Mouse (Mus musculus): ENCODE results near the gene Ubash3b. TPM values are rescaled to one million over a fixed set of nuclear protein-coding genes. Genes with fewer than 3 reads are reported as not detected.

Ubash3b gene
- polyA plus RNA-seq, 1 experiment from 2014 or later: 7.5 TPM

- Histone ChIP-seq H3K4me1 (ENCODE audit: insufficient read depth, low read length) (peaks cover 31% of the 10 kb centered on the region), H3K9ac (replicated peaks; ENCODE audit: low read length) (peak overlapping the region; percentile 85), H3K27ac (ENCODE audit: low read length) (no peak overlapping the region), H3K4me2 (replicated peaks; ENCODE audit: low read depth, low read length) (peak overlapping the region; percentile 90), H3K9me3 (ENCODE audit: low read length) (no peaks in the 10 kb centered on the region), H3K4me3 (ENCODE audit: low read length) (peak overlapping the region; percentile 66), H3K27me3 (ENCODE audit: insufficient read depth, low read length) (0 out of 2 replicates have a peak, but pooled peaks cover 9% of the 10 kb centered on the region), H3K36me3 (ENCODE audit: insufficient read depth, low read length) (no peaks in the 10 kb centered on the region)
- ATAC-seq (ENCODE audit: low FRiP score, low TSS enrichment): peak; percentile 32; the same call in 1 of the 2 replicates
- 0% methylated on average over 18 of the region's 20 CpGs for WGBS
Observed at GRCm38 (mm10) chr9:41156720-41157019, 4.8 kb downstream of the Ubash3b start.

- Histone ChIP-seq H3K9me3 (ENCODE audit: low read length) (no peaks in the 10 kb centered on the region), H3K27me3 (ENCODE audit: insufficient read depth, low read length) (0 out of 2 replicates have a peak, but pooled peaks cover 9% of the 10 kb centered on the region), H3K36me3 (ENCODE audit: insufficient read depth, low read length) (no peaks in the 10 kb centered on the region), H3K4me3 (ENCODE audit: low read length) (peak overlapping the region; percentile 66), H3K4me1 (ENCODE audit: insufficient read depth, low read length) (peaks cover 36% of the 10 kb centered on the region), H3K4me2 (replicated peaks; ENCODE audit: low read depth, low read length) (peak overlapping the region; percentile 90), H3K27ac (ENCODE audit: low read length) (no peak overlapping the region), H3K9ac (replicated peaks; ENCODE audit: low read length) (peak overlapping the region; percentile 85)
- ATAC-seq (ENCODE audit: low FRiP score, low TSS enrichment): no peak
- WGBS: 23% methylated on average over 20 of the region's 20 CpGs
Observed at GRCm38 (mm10) chr9:41156006-41156719, 5.3 kb downstream of the Ubash3b start.

GRCm38 (mm10) chr9:41153979-41154378, 7.5 kb downstream of the Ubash3b start:
- 0 out of 2 replicates have a peak, but pooled peaks cover 5% of the 10 kb centered on the region for H3K27me3 ChIP-seq (ENCODE audit: insufficient read depth, low read length)
- H3K4me3 ChIP-seq (ENCODE audit: low read length): no peak overlapping the region
- ATAC-seq (ENCODE audit: low FRiP score, low TSS enrichment): no peak
- H3K4me2 ChIP-seq (replicated peaks; ENCODE audit: low read depth, low read length): no peak overlapping the region
- 84% methylated on average over 1 of the region's 1 CpGs for WGBS
- peaks cover 47% of the 10 kb centered on the region for H3K4me1 ChIP-seq (ENCODE audit: insufficient read depth, low read length)
- no peaks in the 10 kb centered on the region for H3K9me3 ChIP-seq (ENCODE audit: low read length)
- no peaks in the 10 kb centered on the region for H3K36me3 ChIP-seq (ENCODE audit: insufficient read depth, low read length)
- no peak overlapping the region for H3K9ac ChIP-seq (replicated peaks; ENCODE audit: low read length)
- H3K27ac ChIP-seq (ENCODE audit: low read length): no peak overlapping the region

DNA sequence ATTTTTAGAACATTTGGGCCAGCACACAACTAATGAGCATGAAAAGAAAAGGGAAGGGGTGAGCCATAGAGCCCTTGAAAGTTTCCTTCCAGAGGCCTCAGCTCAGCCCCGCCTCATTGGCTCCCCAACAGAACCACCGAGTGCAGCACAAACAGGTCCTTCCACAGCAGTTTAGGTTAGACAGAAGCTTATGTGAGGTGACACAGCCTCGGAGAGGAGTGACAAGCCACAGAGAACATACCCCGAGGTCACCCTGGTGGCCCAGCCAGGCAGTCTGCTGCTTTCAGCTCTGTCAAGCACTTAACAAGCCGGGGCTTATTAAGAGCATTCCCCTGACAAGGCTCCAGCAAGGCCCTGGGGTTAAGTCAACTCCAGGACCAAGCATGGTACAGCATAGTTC, 8.4 kb downstream of the Ubash3b start:
- peak overlapping the region; percentile 73 for H3K27ac ChIP-seq (ENCODE audit: low read length)
- no peak overlapping the region for H3K4me3 ChIP-seq (ENCODE audit: low read length)
- H3K36me3 ChIP-seq (ENCODE audit: insufficient read depth, low read length): no peaks in the 10 kb centered on the region
- H3K4me1 ChIP-seq (ENCODE audit: insufficient read depth, low read length): peaks cover 48% of the 10 kb centered on the region
- H3K9me3 ChIP-seq (ENCODE audit: low read length): no peaks in the 10 kb centered on the region
- no peak overlapping the region; the same call in 1 of the 2 replicates for H3K9ac ChIP-seq (replicated peaks; ENCODE audit: low read length)
- H3K27me3 ChIP-seq (ENCODE audit: insufficient read depth, low read length): 0 out of 2 replicates have a peak, but pooled peaks cover 4% of the 10 kb centered on the region
- 32% methylated on average over 5 of the region's 5 CpGs for WGBS
- ATAC-seq (ENCODE audit: low FRiP score, low TSS enrichment): no peak
- H3K4me2 ChIP-seq (replicated peaks; ENCODE audit: low read depth, low read length): no peak overlapping the region

DNA sequence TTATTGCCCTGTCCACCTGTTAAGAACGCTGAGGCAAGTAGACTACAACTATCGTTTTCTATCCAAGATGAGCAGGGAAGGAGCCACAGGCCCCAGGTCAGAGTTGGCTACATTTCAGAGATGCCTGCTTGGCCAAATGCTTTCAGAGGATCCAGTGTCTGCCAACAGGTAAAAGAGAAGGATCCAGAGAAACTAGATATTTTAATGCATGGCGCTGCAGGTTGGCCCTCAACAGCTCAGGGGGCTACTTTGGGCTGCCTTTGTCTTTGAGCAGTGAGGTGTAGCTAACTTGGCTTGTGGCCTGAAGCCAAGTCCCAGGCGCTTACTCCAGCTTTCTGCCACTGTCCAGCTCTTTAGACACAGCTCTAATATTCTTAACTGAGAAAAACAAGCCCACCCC, 10.0 kb downstream of the Ubash3b start:
- Histone ChIP-seq H3K27ac (ENCODE audit: low read length) (peak overlapping the region; percentile 85), H3K4me1 (ENCODE audit: insufficient read depth, low read length) (peaks cover 57% of the 10 kb centered on the region)

DNA sequence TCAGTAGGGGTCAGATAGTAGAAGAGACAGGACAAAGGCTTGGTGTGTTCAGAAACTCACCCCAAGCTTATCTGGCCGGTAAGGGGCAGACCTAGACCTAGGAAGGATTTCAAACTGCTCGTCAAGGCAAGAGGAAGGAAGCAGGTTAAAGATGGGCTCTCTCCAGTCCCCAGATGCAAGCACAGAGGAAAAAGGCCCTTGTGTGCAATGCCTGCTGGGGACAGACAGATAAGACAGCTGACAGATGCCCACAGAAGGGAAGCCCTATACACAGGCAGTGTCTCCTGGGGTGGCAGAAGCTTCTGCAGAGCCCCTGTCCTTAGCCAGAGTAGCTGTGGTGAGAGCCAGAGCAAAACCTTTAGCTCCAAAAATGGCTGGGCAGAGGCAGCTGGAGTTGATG, 11.6 kb downstream of the Ubash3b start:
- ATAC-seq (ENCODE audit: low FRiP score, low TSS enrichment): no peak
- Histone ChIP-seq H3K27me3 (ENCODE audit: insufficient read depth, low read length) (no peaks in the 10 kb centered on the region), H3K27ac (ENCODE audit: low read length) (no peak overlapping the region), H3K9ac (replicated peaks; ENCODE audit: low read length) (no peak overlapping the region), H3K9me3 (ENCODE audit: low read length) (no peaks in the 10 kb centered on the region), H3K36me3 (ENCODE audit: insufficient read depth, low read length) (no peaks in the 10 kb centered on the region), H3K4me3 (ENCODE audit: low read length) (no peak overlapping the region), H3K4me1 (ENCODE audit: insufficient read depth, low read length) (peaks cover 50% of the 10 kb centered on the region), H3K4me2 (replicated peaks; ENCODE audit: low read depth, low read length) (no peak overlapping the region)
- 70% methylated on average over 2 of the region's 2 CpGs for WGBS

More for the DNA sequence above, 10.0 kb downstream of the Ubash3b start:
- Histone ChIP-seq H3K9me3 (ENCODE audit: low read length) (no peaks in the 10 kb centered on the region), H3K4me2 (replicated peaks; ENCODE audit: low read depth, low read length) (no peak overlapping the region), H3K9ac (replicated peaks; ENCODE audit: low read length) (no peak overlapping the region), H3K4me3 (ENCODE audit: low read length) (no peak overlapping the region), H3K27me3 (ENCODE audit: insufficient read depth, low read length) (0 out of 2 replicates have a peak, but pooled peaks cover 4% of the 10 kb centered on the region), H3K36me3 (ENCODE audit: insufficient read depth, low read length) (no peaks in the 10 kb centered on the region)
- WGBS: 37% methylated on average over 4 of the region's 4 CpGs
- peak; percentile 70; the same call in 1 of the 2 replicates for ATAC-seq (ENCODE audit: low FRiP score, low TSS enrichment)

- 70% methylated on average over 6 of the region's 6 CpGs for WGBS
- no peak overlapping the region for H3K9ac ChIP-seq (replicated peaks; ENCODE audit: low read length)
- H3K27ac ChIP-seq (ENCODE audit: low read length): no peak overlapping the region
- no peaks in the 10 kb centered on the region for H3K36me3 ChIP-seq (ENCODE audit: insufficient read depth, low read length)
- no peaks in the 10 kb centered on the region for H3K27me3 ChIP-seq (ENCODE audit: insufficient read depth, low read length)
- H3K4me1 ChIP-seq (ENCODE audit: insufficient read depth, low read length): peaks cover 50% of the 10 kb centered on the region
- no peak for ATAC-seq (ENCODE audit: low FRiP score, low TSS enrichment)
- H3K4me2 ChIP-seq (replicated peaks; ENCODE audit: low read depth, low read length): no peak overlapping the region
- H3K9me3 ChIP-seq (ENCODE audit: low read length): no peaks in the 10 kb centered on the region
- H3K4me3 ChIP-seq (ENCODE audit: low read length): no peak overlapping the region
Observed at GRCm38 (mm10) chr9:41149079-41149676, 12.3 kb downstream of the Ubash3b start.

DNA sequence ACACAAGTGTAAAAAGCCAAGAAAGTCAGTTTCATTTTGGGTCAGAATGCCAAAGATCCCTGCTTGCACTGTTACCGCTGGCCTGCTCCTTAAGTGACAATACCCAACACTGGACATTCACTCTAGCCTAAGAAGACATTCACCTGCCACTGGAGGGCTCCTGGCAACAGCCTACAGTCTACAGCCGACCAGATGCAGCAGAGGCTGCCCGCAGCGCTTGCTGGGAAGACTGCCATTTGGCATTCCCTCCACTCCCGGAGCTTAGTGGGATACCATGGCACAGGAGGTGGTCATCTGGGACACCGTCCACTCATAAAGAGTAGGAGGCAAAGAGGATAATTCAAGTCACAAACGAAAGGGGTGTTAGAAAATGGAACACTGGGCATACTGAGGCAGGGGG, 12.9 kb downstream of the Ubash3b start:
- H3K36me3 ChIP-seq (ENCODE audit: insufficient read depth, low read length): no peaks in the 10 kb centered on the region
- whole genome bisulfite sequencing: 80% methylated on average over 7 of the region's 7 CpGs
- no peak for ATAC-seq (ENCODE audit: low FRiP score, low TSS enrichment)

GRCm38 (mm10) chr9:41147203-41147842, 14.2 kb downstream of the Ubash3b start:
- no peak overlapping the region for H3K9ac ChIP-seq (replicated peaks; ENCODE audit: low read length)
- H3K27me3 ChIP-seq (ENCODE audit: insufficient read depth, low read length): no peaks in the 10 kb centered on the region
- H3K27ac ChIP-seq (ENCODE audit: low read length): peak overlapping the region; percentile 9; the same call in 1 of the 2 replicates
- H3K36me3 ChIP-seq (ENCODE audit: insufficient read depth, low read length): no peaks in the 10 kb centered on the region
- H3K4me2 ChIP-seq (replicated peaks; ENCODE audit: low read depth, low read length): peak overlapping the region; percentile 24
- H3K4me3 ChIP-seq (ENCODE audit: low read length): no peak overlapping the region
- H3K9me3 ChIP-seq (ENCODE audit: low read length): no peaks in the 10 kb centered on the region
- 0 out of 2 replicates have a peak, but pooled peaks have one; percentile 24 for ATAC-seq (ENCODE audit: low FRiP score, low TSS enrichment)
- WGBS: 42% methylated on average over 13 of the region's 13 CpGs
- peaks cover 33% of the 10 kb centered on the region for H3K4me1 ChIP-seq (ENCODE audit: insufficient read depth, low read length)

More for the DNA sequence above, 12.9 kb downstream of the Ubash3b start:
- Histone ChIP-seq H3K4me2 (replicated peaks; ENCODE audit: low read depth, low read length) (no peak overlapping the region), H3K4me1 (ENCODE audit: insufficient read depth, low read length) (peaks cover 44% of the 10 kb centered on the region), H3K27ac (ENCODE audit: low read length) (no peak overlapping the region), H3K9ac (replicated peaks; ENCODE audit: low read length) (no peak overlapping the region), H3K9me3 (ENCODE audit: low read length) (no peaks in the 10 kb centered on the region), H3K4me3 (ENCODE audit: low read length) (no peak overlapping the region), H3K27me3 (ENCODE audit: insufficient read depth, low read length) (no peaks in the 10 kb centered on the region)

All from kidney, embryonic 16.5 days (tissue).